ENCODE assay signal across 8 mouse cellular contexts in the genomic region with DNA sequence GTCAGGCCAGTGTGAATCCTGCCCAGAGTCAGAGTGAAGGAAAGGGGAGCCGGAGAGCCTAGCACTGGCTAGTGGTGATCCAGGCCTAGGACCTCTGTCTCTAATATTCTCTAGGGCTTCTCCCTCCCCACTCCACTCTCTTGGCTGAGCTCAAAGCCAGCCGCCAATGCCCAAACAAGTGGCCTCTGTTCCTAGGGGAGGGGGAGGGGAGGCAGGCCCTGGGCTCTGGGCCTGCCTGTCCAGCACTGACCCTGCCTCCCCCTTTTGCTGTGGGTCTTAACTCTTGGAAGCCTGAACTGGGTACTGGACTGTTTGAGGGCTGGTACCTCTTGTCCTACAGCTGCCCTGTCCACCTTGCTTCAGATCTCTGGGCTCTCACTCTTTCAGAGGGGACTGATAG. TPM values are rescaled to one million over a fixed set of nuclear protein-coding genes. Genes with fewer than 3 reads are reported as not detected.
DNase-seq lines count a peak whose midpoint lies in the region; ATAC-seq and TF ChIP-seq lines count a peak whose summit lies in the region.

No protein-coding gene starts in this region.

- ATAC-seq in frontal cortex, adult (ENCODE audit: low TSS enrichment): peak; percentile 64

- H3K79me2 ChIP-seq in liver, adult 2 months (ENCODE audit: control insufficient read depth, insufficient read depth, low read length): no peaks in the 10 kb centered on the region

- H3K4me3 ChIP-seq in liver, adult 2 months (ENCODE audit: insufficient read depth, low read depth, low read length): no peak overlapping the region

- 36% methylated on average over 2 of the region's 2 CpGs for WGBS in liver, adult 2 months

- peaks cover 8% of the 10 kb centered on the region for H3K36me3 ChIP-seq in liver, adult 2 months (ENCODE audit: control insufficient read depth, insufficient read depth, low read length)

- no peaks in the 10 kb centered on the region for H3K27me3 ChIP-seq in liver, adult 2 months (ENCODE audit: control insufficient read depth, insufficient read depth, low read length)

- peak overlapping the region; percentile 1; the same call in 1 of the 2 replicates for H3K9ac ChIP-seq in liver, adult 2 months (ENCODE audit: low read depth, low read length)

- TF ChIP-seq CTCF in liver, adult 2 months (IDR thresholded peaks at IDR 0.05; ENCODE audit: low read depth, low read length): no peak

- intact Hi-C loops in left cerebral cortex, postnatal 4 days (cut with DNase I): no loop called here

- H3K27ac ChIP-seq in liver, adult 2 months (replicated peaks; ENCODE audit: insufficient read depth, low read depth, low read length): peak overlapping the region; percentile 32

- H3K4me1 ChIP-seq in liver, adult 2 months (ENCODE audit: control insufficient read depth, insufficient read depth, low read length): peaks cover 58% of the 10 kb centered on the region

- TF ChIP-seq POLR2A in liver, adult 2 months (IDR thresholded peaks at IDR 0.05; ENCODE audit: extremely low read depth, insufficient read depth, low read length): no peak

- DNase-seq in liver, adult 2 months (ENCODE audit: extremely low read depth, low read depth, low spot score): peak; percentile 38
- DNase-seq in liver: no peak
- peak; percentile 73 for DNase-seq in left cerebral cortex, postnatal 4 days
- peak; percentile 83 to 86 for DNase-seq in right cerebral cortex, postnatal 10 days (ENCODE audit: low spot score in 2 of 2)
- no peak for DNase-seq in urinary bladder, adult 2 months (ENCODE audit: low spot score)
- DNase-seq in heart, adult 11 months: no peak
- no peak for DNase-seq in ovary, postnatal 10 days (ENCODE audit: low spot score)

RNA-seq across cellular contexts. Expression of a gene that starts 2.0 kb away (rescaled TPM):
- total RNA-seq in liver, adult 2 months (2014; rRNA removed): 43.8 and 51.0 TPM in 2 replicates
- 88.2 and 89.2 TPM in 2 replicates for polyA plus RNA-seq in liver, adult 2 months (2012; rRNA removed)
- total RNA-seq in left cerebral cortex, postnatal 4 days (2021): 10 to 100 TPM; 21.1 to 21.9 TPM
- polyA plus RNA-seq in urinary bladder, adult 2 months (2012; rRNA removed): 110 and 127 TPM in 2 replicates

RNA-seq across cellular contexts. Expression of a gene that starts 33.0 kb away (rescaled TPM):
- total RNA-seq in liver, adult 2 months (2014; rRNA removed): 779 and 846 TPM in 2 replicates
- polyA plus RNA-seq in liver, adult 2 months (2012; rRNA removed): 1,131 and 1,407 TPM in 2 replicates
- total RNA-seq in left cerebral cortex, postnatal 4 days (2021): 10 to 100 TPM; 13.2 to 14.6 TPM
- 54.2 and 72.7 TPM in 2 replicates for polyA plus RNA-seq in urinary bladder, adult 2 months (2012; rRNA removed)

RNA-seq across cellular contexts. Expression of a gene that starts 47.8 kb away (rescaled TPM):
- total RNA-seq in liver, adult 2 months (2014; rRNA removed): 8.7 and 9.1 TPM in 2 replicates
- 8.2 and 13.8 TPM in 2 replicates for polyA plus RNA-seq in liver, adult 2 months (2012; rRNA removed)
- total RNA-seq in left cerebral cortex, postnatal 4 days (2021): 10 to 100 TPM; 34.2 to 36.0 TPM
- 24.2 and 31.9 TPM in 2 replicates for polyA plus RNA-seq in urinary bladder, adult 2 months (2012; rRNA removed)

Comparison
In these comparisons a context has a peak if more than half of its experiments do, and no peak if none do; other contexts are left out.
1. DNase-seq: peak in liver, adult 2 months (single experiment), left cerebral cortex, postnatal 4 days (single experiment) and right cerebral cortex, postnatal 10 days (2 of 2); none in liver (single experiment), urinary bladder, adult 2 months (single experiment), heart, adult 11 months (single experiment) and ovary, postnatal 10 days (single experiment).
2. RNA of a gene that starts 33.0 kb away (total RNA-seq): 779 to 846 TPM in liver, adult 2 months; 13.2 to 14.6 TPM in left cerebral cortex, postnatal 4 days; every median in the first group is over 10 times any median in the second.